Mouse (Mus musculus) MEL (cell line): Measurements from ENCODE around the gene Phf11a. TPM values are rescaled to one million over a fixed set of nuclear protein-coding genes. Genes with fewer than 3 reads are reported as not detected.

Experiments
- DNase-seq: peaks from one replicate; pipeline ENCODE4 v3.0.0; 2011; ENCODE audit warnings: low read depth, low spot score
- H3K27ac ChIP-seq: 2 replicates; pipeline ENCODE4 v1.5.1; 2012; ENCODE audit warnings: low read depth, mild to moderate bottlenecking, control low read depth, low read length, moderate library complexity; ENCODE audit not compliant: control insufficient read depth
- H3K27me3 ChIP-seq, 2 experiments: fragments of 150-350 bp in 1 of 2; sonication (generic) in 1 of 2; 2 replicates each; pipeline ENCODE4 v1.6.1; 2012; ENCODE audit warnings: low read length in 2 of 2, mild to moderate bottlenecking in 2 of 2, improper control_type of control experiment in 1 of 2, moderate library complexity in 1 of 2; ENCODE audit not compliant: insufficient read depth in 2 of 2, control insufficient read depth in 1 of 2
- H3K36me3 ChIP-seq, 2 experiments: 2 replicates each; pipeline ENCODE4 v1.6.1; 2012 to 2014; ENCODE audit warnings: low read length in 2 of 2, improper control_type of control experiment in 1 of 2, inconsistent platforms in 1 of 2, mild to moderate bottlenecking in 1 of 2; ENCODE audit not compliant: insufficient read depth in 2 of 2, control insufficient read depth in 1 of 2
- H3K4me1 ChIP-seq, 2 experiments: fragments of 150-350 bp in 1 of 2; sonication (generic) in 1 of 2; 2 replicates each; pipeline ENCODE4 v1.6.1; 2012; ENCODE audit warnings: low read length in 2 of 2, improper control_type of control experiment in 1 of 2, mild to moderate bottlenecking in 1 of 2; ENCODE audit not compliant: insufficient read depth in 2 of 2, control insufficient read depth in 1 of 2
- H3K4me3 ChIP-seq, 2 experiments: fragments of 150-350 bp in 1 of 2; sonication (generic) in 1 of 2; 2 replicates each; pipeline ENCODE4 v1.5.1; 2012; ENCODE audit warnings: low read depth in 2 of 2, low read length in 2 of 2, mild to moderate bottlenecking in 2 of 2, moderate library complexity in 2 of 2, control low read depth in 1 of 2, improper control_type of control experiment in 1 of 2; ENCODE audit not compliant: control insufficient read depth in 1 of 2, insufficient read depth in 1 of 2
- H3K79me2 ChIP-seq: 2 replicates; pipeline ENCODE4 v1.6.1; 2012; ENCODE audit warnings: mild to moderate bottlenecking, low read length, moderate library complexity; ENCODE audit not compliant: control insufficient read depth, poor library complexity, insufficient read depth
- H3K9ac ChIP-seq: 2 replicates; pipeline ENCODE4 v1.6.1; 2012; ENCODE audit warnings: low read depth, mild to moderate bottlenecking, control low read depth, low read length, moderate library complexity; ENCODE audit not compliant: control insufficient read depth, poor library complexity, severe bottlenecking
- H3K9me3 ChIP-seq: fragments of 150-350 bp; sonication (generic); replicated peaks from 2 replicates; pipeline ENCODE4 v1.6.1; 2012; ENCODE audit warnings: mild to moderate bottlenecking, low read length, improper control_type of control experiment, moderate library complexity; ENCODE audit not compliant: insufficient read depth
- GATA1 ChIP-seq: IDR thresholded peaks from 2 replicates; pipeline ENCODE4 v1.6.1; 2011; ENCODE audit warnings: low read depth, low read length, improper control_type of control experiment
- KAT2A ChIP-seq: conservative IDR thresholded peaks from 2 replicates; pipeline ENCODE4 v1.6.1; 2012; ENCODE audit warnings: low read depth, low read length, improper control_type of control experiment, inconsistent platforms
- MAFK ChIP-seq: IDR thresholded peaks from 2 replicates; pipeline ENCODE4 v1.6.1; 2011; ENCODE audit warnings: low read depth, mild to moderate bottlenecking, low read length, improper control_type of control experiment, borderline replicate concordance
- MAX ChIP-seq: IDR thresholded peaks from 2 replicates; pipeline ENCODE4 v1.6.1; 2011; ENCODE audit warnings: low read length, improper control_type of control experiment
- POLR2A ChIP-seq, 2 experiments: IDR thresholded peaks; 2 replicates each; pipeline ENCODE4 v1.6.1; 2011 to 2012; ENCODE audit warnings: low read length in 2 of 2, mild to moderate bottlenecking in 2 of 2, control low read depth in 1 of 2, improper control_type of control experiment in 1 of 2, low read depth in 1 of 2, moderate library complexity in 1 of 2; ENCODE audit not compliant: control insufficient read depth in 1 of 2, insufficient read depth in 1 of 2, poor library complexity in 1 of 2
- POLR2AphosphoS5 ChIP-seq: IDR thresholded peaks from 2 replicates; pipeline ENCODE4 v1.6.1; 2012; ENCODE audit warnings: low read depth, borderline replicate concordance, mild to moderate bottlenecking, inconsistent platforms, low read length, moderate library complexity, mixed read lengths
- RAD21 ChIP-seq: IDR thresholded peaks from 2 replicates; pipeline ENCODE4 v1.6.1; 2011; ENCODE audit warnings: mild to moderate bottlenecking, low read depth, low read length, improper control_type of control experiment
- RCOR1 ChIP-seq: IDR thresholded peaks from 2 replicates; pipeline ENCODE4 v1.6.1; 2012; ENCODE audit warnings: low read depth, mild to moderate bottlenecking, inconsistent platforms, low read length, improper control_type of control experiment
- USF2 ChIP-seq, 2 experiments: IDR thresholded peaks; 2 replicates each; pipeline ENCODE4 v1.6.1; 2011 to 2012; ENCODE audit warnings: improper control_type of control experiment in 2 of 2, low read length in 2 of 2, borderline replicate concordance in 1 of 2, inconsistent platforms in 1 of 2, low read depth in 1 of 2, mild to moderate bottlenecking in 1 of 2; ENCODE audit not compliant: insufficient read depth in 1 of 2
- ZKSCAN1 ChIP-seq: IDR thresholded peaks from 2 replicates; pipeline ENCODE4 v1.6.1; 2012; ENCODE audit warnings: low read depth, mild to moderate bottlenecking, inconsistent platforms, low read length, improper control_type of control experiment, moderate library complexity
- polyA plus RNA-seq, 2 experiments: library from polyadenylated mRNA; stranded (reverse) in 1 of 2; unstranded in 1 of 2; fragments of >175 nt in 1 of 2; fragments of >200 nt in 1 of 2; gene quantifications; 2 replicates each; pipeline versions ENCODE4 v1.2.1 to v1.2.4; 2012; ENCODE audit warnings: low replicate concordance in 2 of 2, low read depth in 1 of 2; ENCODE audit not compliant: insufficient read length in 2 of 2, insufficient read depth in 1 of 2, missing spikeins in 1 of 2
- total RNA-seq: library from RNA; depleted of rRNA; stranded (reverse); fragments of 300-350 nt; gene quantifications from 2 replicates; pipeline ENCODE4 v1.2.3, GENCODE M21; 2012; rRNA removed

Gene Phf11a
- total and polyA plus RNA-seq, 3 experiments = 0.25 TPM; not detected in 2

GRCm38 (mm10) chr14:59229822-59230221 is 67.5 kb downstream of the Phf11a start:
- no peaks in the 10 kb centered on the region for H3K9me3 ChIP-seq
- H3K9ac ChIP-seq = no peak overlapping the region
- H3K4me1 ChIP-seq = no peaks in the 10 kb centered on the region
- H3K79me2 ChIP-seq = no peaks in the 10 kb centered on the region
- TF ChIP-seq POLR2A (IDR thresholded peaks at IDR 0.05; ENCODE audit: control insufficient read depth in 1 of 2, insufficient read depth in 1 of 2, low read depth in 1 of 2, low read length in 2 of 2, poor library complexity in 1 of 2) (no peak), ZKSCAN1 (no peak), MAX (no peak), RAD21 (no peak), RCOR1 (no peak), POLR2AphosphoS5 (no peak), KAT2A (no peak), USF2 (IDR thresholded peaks at IDR 0.05; ENCODE audit: borderline replicate concordance in 1 of 2, insufficient read depth in 1 of 2, low read depth in 1 of 2, low read length in 2 of 2) (no peak), MAFK (no peak), GATA1 (no peak)
- peak; percentile 8 for DNase-seq
- no peaks in the 10 kb centered on the region for H3K36me3 ChIP-seq
- H3K27ac ChIP-seq = no peak overlapping the region
- H3K27me3 ChIP-seq = no peaks in the 10 kb centered on the region
- no peak overlapping the region for H3K4me3 ChIP-seq

Other genes starting within 250 kb of the Phf11a start
- gene 1700129C05Rik, start 154.6 kb downstream of the Phf11a start, total RNA-seq = not detected in 2 replicates
- not detected for gene 1700129C05Rik, start 154.6 kb downstream of the Phf11a start, polyA plus RNA-seq
- gene Gm5142, start 118.8 kb downstream of the Phf11a start, total RNA-seq = not detected in 2 replicates
- gene Gm5142, start 118.8 kb downstream of the Phf11a start, polyA plus RNA-seq = not detected
- gene Rcbtb1, start 96.3 kb downstream of the Phf11a start, total RNA-seq = 4.4 and 4.5 TPM in 2 replicates
- 1 to 10 TPM in 1 of 2 experiments, not detected in 1; 6.7 TPM for gene Rcbtb1, start 96.3 kb downstream of the Phf11a start, polyA plus RNA-seq
- gene Gm6904, start 37.3 kb downstream of the Phf11a start, total RNA-seq = not detected in 2 replicates
- not detected for gene Gm6904, start 37.3 kb downstream of the Phf11a start, polyA plus RNA-seq
- gene Phf11b, start 43.8 kb upstream of the Phf11a start, total RNA-seq = not detected in 2 replicates
- under 1 TPM in 1 of 2 experiments, not detected in 1; 0.35 TPM for gene Phf11b, start 43.8 kb upstream of the Phf11a start, polyA plus RNA-seq
- 5.6 and 6.2 TPM in 2 replicates for gene Phf11d, start 67.9 kb upstream of the Phf11a start, total RNA-seq
- 10 to 100 TPM in 1 of 2 experiments, not detected in 1; 19.5 TPM for gene Phf11d, start 67.9 kb upstream of the Phf11a start, polyA plus RNA-seq
- gene Phf11c, start 97.9 kb upstream of the Phf11a start, total RNA-seq = 0.92 and 1.0 TPM in 2 replicates
- gene Phf11c, start 97.9 kb upstream of the Phf11a start, polyA plus RNA-seq = 1 to 10 TPM in 1 of 2 experiments, not detected in 1; 1.2 TPM
- gene Setdb2, start 143.4 kb upstream of the Phf11a start, total RNA-seq = 18.3 and 20.2 TPM in 2 replicates
- 10 to 100 TPM in 1 of 2 experiments, not detected in 1; 10.8 TPM for gene Setdb2, start 143.4 kb upstream of the Phf11a start, polyA plus RNA-seq
- 22.6 and 24.2 TPM in 2 replicates for gene Cab39l, start 143.4 kb upstream of the Phf11a start, total RNA-seq
- 10 to 100 TPM in 1 of 2 experiments, not detected in 1; 34.0 TPM for gene Cab39l, start 143.4 kb upstream of the Phf11a start, polyA plus RNA-seq